Mouse (Mus musculus) MEL (cell line): ENCODE measurements around the gene Vipr2.

Experiments used
- CHD2 ChIP-seq: IDR thresholded peaks from 2 replicates; pipeline ENCODE4 v1.6.1; 2011; ENCODE audit warnings: low read length, improper control_type of control experiment
- CTCF ChIP-seq, 3 experiments: IDR thresholded peaks in 2 of 3; conservative IDR thresholded peaks in 1 of 3; 2 replicates each; pipeline ENCODE4 v1.5.1; 2011 to 2012; ENCODE audit warnings: low read length in 3 of 3, low read depth in 2 of 3, mild to moderate bottlenecking in 2 of 3, improper control_type of control experiment in 1 of 3, inconsistent platforms in 1 of 3, mixed read lengths in 1 of 3, moderate library complexity in 1 of 3; ENCODE audit not compliant: control insufficient read depth in 1 of 3, insufficient read depth in 1 of 3, poor library complexity in 1 of 3, severe bottlenecking in 1 of 3
- E2F4 ChIP-seq: IDR thresholded peaks from 2 replicates; pipeline ENCODE4 v1.6.1; 2011; ENCODE audit warnings: low read depth, low read length, improper control_type of control experiment, borderline replicate concordance
- HCFC1 ChIP-seq: IDR thresholded peaks from 2 replicates; pipeline ENCODE4 v1.6.1; 2012; ENCODE audit warnings: low read depth, mild to moderate bottlenecking, inconsistent platforms, low read length, improper control_type of control experiment, moderate library complexity
- KAT2A ChIP-seq: conservative IDR thresholded peaks from 2 replicates; pipeline ENCODE4 v1.6.1; 2012; ENCODE audit warnings: low read depth, low read length, improper control_type of control experiment, inconsistent platforms
- MAFK ChIP-seq: IDR thresholded peaks from 2 replicates; pipeline ENCODE4 v1.6.1; 2011; ENCODE audit warnings: low read depth, mild to moderate bottlenecking, low read length, improper control_type of control experiment, borderline replicate concordance
- MXI1 ChIP-seq: IDR thresholded peaks from 2 replicates; pipeline ENCODE4 v1.6.1; 2011; ENCODE audit warnings: mild to moderate bottlenecking, low read depth, low read length, improper control_type of control experiment
- POLR2A ChIP-seq, 2 experiments: IDR thresholded peaks; 2 replicates each; pipeline ENCODE4 v1.6.1; 2011 to 2012; ENCODE audit warnings: low read length in 2 of 2, mild to moderate bottlenecking in 2 of 2, control low read depth in 1 of 2, improper control_type of control experiment in 1 of 2, low read depth in 1 of 2, moderate library complexity in 1 of 2; ENCODE audit not compliant: control insufficient read depth in 1 of 2, insufficient read depth in 1 of 2, poor library complexity in 1 of 2
- POLR2AphosphoS2 ChIP-seq: IDR thresholded peaks from 2 replicates; pipeline ENCODE4 v1.6.1; 2011; ENCODE audit warnings: low read length, improper control_type of control experiment
- TAL1 ChIP-seq: IDR thresholded peaks from 2 replicates; pipeline ENCODE4 v1.6.1; 2012; ENCODE audit warnings: mild to moderate bottlenecking, inconsistent platforms, low read length, moderate library complexity, mixed read lengths
- USF1 ChIP-seq: IDR thresholded peaks from 2 replicates; pipeline ENCODE4 v1.6.1; 2014; ENCODE audit warnings: low read depth, mild to moderate bottlenecking, inconsistent platforms, low read length, improper control_type of control experiment, moderate library complexity
- ZC3H11A ChIP-seq: IDR thresholded peaks from 2 replicates; pipeline ENCODE4 v1.6.1; 2012; ENCODE audit warnings: low read depth, mild to moderate bottlenecking, inconsistent platforms, low read length, improper control_type of control experiment

GRCm38 (mm10) chr12:116119001-116119400 lies 41.5 kb downstream of the Vipr2 start:
- TF ChIP-seq POLR2A (IDR thresholded peaks at IDR 0.05; ENCODE audit: control insufficient read depth in 1 of 2, insufficient read depth in 1 of 2, low read depth in 1 of 2, low read length in 2 of 2, poor library complexity in 1 of 2) (no peak), MAFK (no peak), KAT2A (no peak), MXI1 (no peak), USF1 (no peak), CTCF (IDR thresholded peaks at IDR 0.05 in 2 of 3, conservative IDR thresholded peaks at IDR 0.05 in 1 of 3; ENCODE audit: control insufficient read depth in 1 of 3, insufficient read depth in 1 of 3, low read depth in 2 of 3, low read length in 3 of 3, poor library complexity in 1 of 3, severe bottlenecking in 1 of 3) (no peak), HCFC1 (no peak), POLR2AphosphoS2 (no peak), E2F4 (no peak), TAL1 (no peak), CHD2 (no peak), ZC3H11A (no peak)
